Mouse (Mus musculus) heart, adult 9 months (tissue): ENCODE measurements around the gene Ift122.

Experiments
- DNase-seq, 2 experiments: peaks; one replicate each; pipeline ENCODE4 v3.0.0; 2022; ENCODE audit warnings: low spot score in 2 of 2

Ift122 gene

DNA sequence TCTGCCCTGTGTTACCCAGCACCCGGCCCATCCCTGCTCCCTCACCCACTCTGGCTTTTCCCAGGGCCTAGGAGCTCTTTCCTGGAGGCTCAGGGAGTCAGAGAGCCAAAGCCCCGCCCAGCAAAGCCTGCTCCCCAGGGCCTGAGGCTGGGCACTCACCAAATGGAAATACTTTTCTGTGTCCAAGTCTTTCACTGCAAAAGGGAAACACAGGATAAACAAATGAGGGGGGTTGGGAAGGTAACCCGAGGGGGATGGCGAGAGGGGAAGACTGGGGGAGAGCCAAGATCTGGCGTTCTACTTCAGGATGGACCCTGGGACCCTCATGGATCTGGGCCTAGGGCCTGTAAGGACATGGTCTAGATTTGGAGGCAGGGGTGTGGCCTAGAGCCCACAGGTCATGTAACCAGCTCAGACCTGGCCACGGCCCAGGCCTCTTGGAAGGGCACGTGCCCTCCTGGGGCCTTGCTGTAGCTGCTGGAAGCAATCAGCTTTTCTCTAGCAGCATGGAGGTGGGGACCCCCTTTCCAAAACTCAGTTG lies 106.0 kb downstream of the Ift122 start:
- DNase-seq = peak; percentile 95

DNA sequence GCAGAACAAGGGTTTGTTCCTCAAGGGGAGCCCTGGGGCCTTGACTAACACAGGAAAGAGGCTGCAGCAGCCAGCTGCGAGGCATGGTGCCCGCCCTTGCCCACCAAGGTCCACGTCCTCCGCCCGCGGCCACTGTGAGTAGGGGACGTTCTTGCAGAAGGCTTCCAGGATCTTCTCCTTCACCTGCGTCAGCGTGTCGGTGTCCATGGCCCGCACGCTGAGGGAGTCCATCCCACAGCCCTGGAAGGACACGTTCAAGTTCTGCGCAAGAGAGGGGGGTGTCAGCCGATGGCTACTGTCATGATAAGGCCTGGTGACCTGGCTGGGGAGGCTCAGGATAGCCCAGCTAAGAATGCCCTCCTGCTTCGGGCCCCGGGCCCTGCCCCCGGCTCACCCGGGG lies 107.1 kb downstream of the Ift122 start:
- no peak for DNase-seq

DNA sequence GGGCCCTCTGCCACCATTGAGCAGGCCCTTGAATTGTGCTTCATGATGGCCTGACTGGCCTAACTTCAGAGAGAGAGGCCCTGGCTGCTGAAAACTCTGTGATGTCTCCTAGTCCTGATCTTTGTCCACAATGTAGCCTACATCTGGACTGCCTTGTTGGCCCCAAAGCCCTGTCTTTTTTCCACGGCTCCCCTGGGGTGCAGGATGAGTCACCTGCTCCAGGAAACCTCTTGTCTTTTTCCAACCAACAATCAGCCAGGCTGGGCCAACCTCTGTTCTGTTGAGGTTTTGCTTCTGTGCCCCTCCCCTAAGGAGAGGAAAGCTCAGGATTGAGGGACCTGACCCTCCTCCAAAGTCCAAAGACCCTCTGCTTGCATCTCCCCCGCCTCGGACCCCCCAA lies 108.5 kb downstream of the Ift122 start:
- DNase-seq = no peak

DNA sequence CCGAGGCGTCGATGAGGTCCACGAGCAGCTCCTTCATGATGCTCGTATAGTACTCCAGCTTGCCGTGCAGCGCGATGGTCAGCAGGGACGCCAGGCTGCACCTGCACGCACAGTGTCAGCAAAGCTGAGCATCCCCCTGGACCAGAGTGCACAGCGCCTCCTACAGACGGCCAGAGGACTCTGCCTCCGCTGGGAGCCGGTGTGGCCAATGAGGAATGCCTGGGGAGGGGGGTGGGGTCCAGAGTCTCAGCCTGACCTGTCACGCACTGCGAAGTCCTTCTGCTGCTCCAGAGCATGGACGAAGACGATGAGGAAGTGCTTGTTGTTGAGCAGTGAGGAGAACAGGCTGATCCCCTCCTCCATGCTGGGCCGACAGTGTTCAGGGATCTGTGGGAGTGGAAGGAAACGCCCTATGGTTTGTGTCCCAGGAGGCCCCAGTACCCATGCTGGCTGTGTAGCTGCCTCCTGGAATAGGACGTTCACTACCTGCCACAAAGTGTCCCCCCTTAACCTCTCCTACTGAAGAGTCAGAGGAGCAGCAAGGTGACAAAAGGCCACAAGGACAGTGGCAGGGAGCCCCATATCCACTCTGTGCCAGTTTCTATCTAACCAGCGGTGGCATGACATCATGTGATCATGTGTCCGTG lies 109.3 kb downstream of the Ift122 start:
- DNase-seq = no peak

DNA sequence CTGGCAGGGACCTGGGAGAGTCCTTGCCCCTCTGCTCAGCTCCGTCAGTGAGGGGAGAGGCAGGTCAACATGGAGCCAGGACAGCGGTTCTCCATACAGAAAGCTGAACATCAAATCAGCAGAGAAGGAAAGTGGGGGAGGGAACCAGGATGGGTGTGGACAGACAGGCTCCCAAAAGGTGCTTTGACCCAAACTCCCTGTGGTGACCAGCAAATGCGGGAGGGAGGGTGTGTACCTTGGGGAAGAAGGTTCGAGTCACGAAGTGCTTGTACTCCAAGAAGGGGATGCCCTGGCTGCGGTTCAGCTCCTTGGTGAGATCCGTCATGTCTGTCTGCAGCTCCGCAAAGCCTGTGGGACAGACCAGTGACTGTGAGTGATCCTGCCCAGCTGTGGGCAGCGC lies 110.4 kb downstream of the Ift122 start:
- DNase-seq = no peak

- DNase-seq = no peak
These were observed 113.1 kb downstream of the Ift122 start for GRCm38 (mm10) chr6:115966227-115966966.

GRCm38 (mm10) chr6:115967291-115967880 lies 114.1 kb downstream of the Ift122 start:
- DNase-seq = no peak

DNA sequence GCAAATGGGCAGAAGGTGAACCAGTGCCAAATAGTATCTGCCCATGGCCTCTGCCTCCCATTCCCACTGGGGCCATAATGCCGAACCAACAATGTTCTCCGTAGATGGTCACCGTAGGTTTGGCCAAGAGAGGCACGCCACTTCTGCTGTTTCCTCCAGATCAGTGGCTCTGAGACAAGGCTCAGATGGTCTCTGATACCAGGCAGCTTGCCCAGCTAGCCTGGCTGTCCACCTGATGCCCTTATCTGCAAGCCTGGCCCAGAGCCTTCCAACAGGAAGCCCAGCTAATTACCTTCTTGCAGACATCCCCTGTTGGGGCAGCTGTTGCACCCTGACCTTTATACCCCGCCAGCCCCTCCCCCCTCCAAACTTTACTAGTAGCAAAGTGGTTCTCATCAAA lies 114.8 kb downstream of the Ift122 start:
- no peak for DNase-seq

DNA sequence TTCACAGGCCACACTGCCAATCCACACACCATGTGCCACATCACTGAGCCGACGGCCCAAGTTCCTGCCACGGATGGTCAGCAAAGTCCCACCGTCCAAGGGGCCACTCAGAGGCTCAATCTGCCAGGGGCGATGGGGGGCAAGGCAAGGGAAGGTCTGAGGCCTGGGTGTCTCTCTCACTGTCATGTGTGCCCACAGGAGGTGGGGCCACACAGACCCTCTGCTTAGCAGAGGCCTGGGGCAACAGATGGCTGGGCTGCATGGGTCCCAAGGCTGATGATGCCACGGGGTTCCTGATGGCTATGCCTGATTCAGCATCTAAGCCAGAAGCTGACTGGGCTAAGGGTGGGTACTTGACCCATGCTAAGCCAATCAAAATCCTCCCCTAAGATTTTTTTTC lies 115.4 kb downstream of the Ift122 start:
- DNase-seq = no peak

DNA sequence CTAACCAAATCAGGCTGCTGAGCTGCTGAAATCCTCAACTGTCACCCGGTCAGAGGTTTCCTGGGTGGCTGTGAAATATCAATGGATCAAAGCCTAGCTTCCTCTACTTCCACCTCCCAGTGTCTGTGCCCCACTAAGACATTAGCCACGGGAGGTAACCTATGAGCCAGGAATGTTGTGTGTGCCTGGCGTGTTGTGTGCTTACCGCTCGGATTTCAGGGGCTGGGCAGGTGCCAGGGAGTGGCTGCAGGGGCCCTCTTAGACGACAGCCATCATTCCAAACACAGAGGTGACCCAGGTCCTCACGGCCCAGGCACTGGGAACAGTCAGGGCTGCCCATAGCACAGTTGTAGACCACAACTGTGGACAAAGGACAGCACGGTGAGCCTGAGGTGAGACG lies 115.8 kb downstream of the Ift122 start:
- no peak for DNase-seq

- no peak for DNase-seq
These were observed 116.7 kb downstream of the Ift122 start for GRCm38 (mm10) chr6:115969952-115970351.

DNA sequence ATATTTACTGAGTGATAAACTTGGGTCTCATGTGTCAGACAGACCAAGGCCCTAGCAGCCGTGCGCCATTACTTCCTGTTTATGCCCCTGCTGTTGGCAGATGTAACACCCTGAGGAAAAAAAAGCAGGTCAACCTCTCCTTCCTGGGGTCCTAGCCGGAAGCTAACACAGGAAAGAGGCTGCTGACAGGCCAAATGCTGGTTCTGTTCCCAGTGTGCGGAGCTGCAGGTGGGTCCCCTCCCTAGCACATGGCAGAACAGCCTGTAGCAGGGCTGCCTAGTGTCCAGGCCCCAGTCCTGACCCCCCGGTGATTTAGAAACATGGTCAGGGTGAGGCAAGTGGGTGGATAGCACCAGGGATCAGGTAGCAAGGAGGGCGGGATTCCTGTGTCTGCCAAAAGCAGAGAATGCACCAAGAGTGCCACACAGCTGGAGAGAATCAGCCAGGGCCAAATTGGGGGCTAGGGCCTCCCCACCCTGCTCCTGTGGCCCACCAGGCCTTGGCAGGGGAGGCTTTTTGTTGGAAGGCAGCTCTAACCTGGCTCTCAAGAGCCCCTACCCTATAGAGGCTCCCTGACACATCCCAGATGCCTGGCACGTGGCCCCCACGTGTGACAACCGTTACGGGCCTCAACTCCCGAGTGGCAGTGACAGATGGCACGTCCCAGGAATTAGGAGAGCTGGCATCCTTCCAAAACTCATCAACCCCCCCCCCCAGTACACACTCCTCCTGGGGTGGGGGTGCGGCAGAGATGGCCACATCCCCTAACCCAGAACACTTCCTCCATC lies 118.2 kb downstream of the Ift122 start:
- no peak for DNase-seq

DNA sequence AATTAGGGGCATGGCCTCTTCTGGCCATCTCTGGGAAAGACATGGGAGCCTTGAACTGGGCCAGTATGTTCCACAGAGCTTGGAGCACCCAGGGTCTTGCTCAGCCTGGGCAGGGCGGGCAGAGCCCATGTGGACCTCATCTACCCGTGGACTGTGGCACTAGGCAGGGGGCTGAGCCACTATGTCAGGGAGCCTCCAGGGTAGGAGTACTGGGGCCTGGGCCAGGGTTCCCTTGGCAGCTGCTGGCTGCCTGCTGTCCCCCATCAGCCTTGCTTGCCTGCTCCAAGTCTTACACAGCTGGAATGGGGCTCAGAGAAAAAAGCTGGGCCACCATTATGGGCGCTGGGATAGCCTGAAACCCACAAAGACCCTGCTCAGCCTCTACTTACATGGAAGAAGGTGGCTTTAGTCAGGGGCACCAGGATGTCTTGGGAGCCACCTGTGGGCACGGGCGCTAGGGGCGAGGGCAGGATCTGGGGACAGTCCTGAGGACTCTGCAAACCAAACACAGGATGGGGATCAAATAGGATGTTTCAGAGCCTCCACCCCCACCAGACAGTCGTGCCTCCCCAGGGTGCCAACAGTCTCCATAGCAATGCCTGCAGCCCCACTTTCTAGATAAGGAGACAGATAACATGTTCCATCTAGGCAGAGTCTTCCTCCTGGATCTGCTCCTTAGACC lies 119.0 kb downstream of the Ift122 start:
- no peak for DNase-seq

DNA sequence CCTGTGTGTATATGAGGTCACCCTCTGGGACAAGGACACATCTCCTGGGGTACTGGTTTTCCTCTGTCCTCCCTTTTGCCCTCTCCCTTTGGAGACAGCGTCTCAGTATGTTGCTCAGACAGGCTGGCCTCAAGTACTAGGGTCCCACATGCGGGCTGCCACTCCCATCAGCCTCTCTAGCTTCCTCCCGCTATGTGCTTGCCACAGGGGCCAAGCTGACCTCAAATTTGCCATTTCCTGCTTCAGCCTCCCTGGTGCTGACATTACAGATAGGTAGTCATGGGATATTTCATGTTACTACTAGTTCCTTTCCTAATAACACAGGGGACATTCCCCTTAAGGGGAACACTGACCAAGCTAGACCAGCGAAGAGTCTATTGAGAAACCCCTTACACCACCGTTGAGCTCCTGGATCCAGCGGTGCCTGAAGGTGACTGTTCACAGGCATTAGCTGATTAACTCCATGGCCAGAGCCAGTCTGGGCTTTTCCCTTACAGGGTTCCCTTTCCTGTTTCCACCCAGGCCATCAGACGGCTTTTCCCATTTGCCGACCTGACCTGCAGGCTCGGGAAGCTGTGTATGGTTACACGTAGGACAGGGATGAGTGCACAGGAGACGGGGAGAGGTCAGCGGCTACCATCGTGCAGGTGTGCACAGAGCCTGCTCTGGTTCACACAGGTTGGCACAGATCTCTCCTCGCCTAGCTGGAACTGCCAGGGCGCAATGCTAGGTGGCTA lies 120.0 kb downstream of the Ift122 start:
- no peak for DNase-seq

DNA sequence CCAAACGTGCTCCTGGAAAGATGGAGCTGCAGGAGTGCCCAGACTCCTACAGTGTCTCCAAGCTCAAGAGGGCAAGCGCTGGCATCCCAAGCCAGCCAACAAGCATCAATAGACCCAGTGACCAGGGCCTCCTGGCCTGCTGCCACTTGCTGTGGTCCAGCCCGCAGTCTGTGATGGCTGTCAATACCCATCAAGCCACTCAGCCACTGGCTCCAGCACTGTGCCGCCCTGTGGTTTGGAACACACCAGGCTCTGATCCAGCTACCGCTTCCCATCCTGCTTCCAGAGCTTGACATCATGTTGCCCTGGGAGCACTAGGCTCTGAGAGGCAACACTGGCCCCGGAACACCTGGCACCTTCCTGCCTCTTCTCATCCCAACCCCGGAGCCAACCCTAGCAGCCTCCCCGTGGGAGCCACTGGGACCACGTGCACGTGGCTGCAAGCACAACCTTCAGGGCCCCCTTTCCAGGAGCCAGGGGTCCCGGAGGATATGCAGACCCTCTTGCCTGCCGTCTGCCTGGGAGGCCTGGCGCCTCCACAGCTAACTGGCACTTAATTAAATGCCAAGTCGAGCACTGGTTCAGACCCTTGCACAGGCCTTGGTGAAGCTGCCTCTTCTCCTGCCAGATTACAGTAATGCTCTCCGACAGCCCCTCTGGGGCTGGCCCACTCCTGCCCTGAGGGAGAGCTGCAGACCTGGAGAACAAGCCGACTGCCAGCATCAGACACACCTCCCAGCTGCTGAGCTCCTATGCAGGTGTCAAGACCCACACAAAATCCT lies 120.8 kb downstream of the Ift122 start:
- DNase-seq = no peak

GRCm38 (mm10) chr6:115975606-115976005 lies 122.3 kb downstream of the Ift122 start:
- no peak for DNase-seq
